Mouse (Mus musculus) megakaryocyte, embryonic 14.5 days (primary cell): ENCODE measurements around the gene Rapgef5.

Experiments used
- FLI1 ChIP-seq: IDR thresholded peaks from 2 replicates; pipeline ENCODE4 v1.6.1; 2012; ENCODE audit warnings: low read length, inconsistent platforms, mixed read lengths
- GATA1 ChIP-seq: IDR thresholded peaks from 3 replicates; pipeline ENCODE4 v1.6.1; 2012; ENCODE audit warnings: mixed read lengths, low read length, inconsistent platforms, borderline replicate concordance

- TF ChIP-seq GATA1, result no peak
- no peak for TF ChIP-seq FLI1
Observed at GRCm38 (mm10) chr12:117661871-117662270, 145.6 kb downstream of the Rapgef5 start.
